Mouse (Mus musculus) intestine, embryonic 14.5 days (tissue): ENCODE data around the gene Rapgef3. TPM values are rescaled to one million over a fixed set of nuclear protein-coding genes. Genes with fewer than 3 reads are reported as not detected.

Experiments used
- ATAC-seq: fragments of 200-750 bp; cut with Nextera tagmentation; replicated peaks from 2 replicates; pipeline ENCODE4 v1.8.0; 2017; ENCODE audit warnings: low read depth, moderate number of reproducible peaks, moderate TSS enrichment, moderate library complexity; ENCODE audit not compliant: low FRiP score, low TSS enrichment
- DNase-seq: peaks from one replicate; pipeline ENCODE4 v3.0.0-alpha.2; 2018; ENCODE audit warnings: low spot score
- H3K27ac ChIP-seq: fragments of 300-500 bp; sonication (generic); 2 replicates; pipeline ENCODE4 v1.5.1; 2014; ENCODE audit warnings: low read depth, mild to moderate bottlenecking, control low read depth
- H3K27me3 ChIP-seq: fragments of 300-500 bp; sonication (generic); replicated peaks from 2 replicates; pipeline ENCODE4 v1.6.1; 2014; ENCODE audit warnings: low read length, control low read depth; ENCODE audit not compliant: control insufficient read depth, insufficient read depth
- H3K36me3 ChIP-seq: fragments of 300-500 bp; sonication (generic); 2 replicates; pipeline ENCODE4 v1.6.1; 2014; ENCODE audit warnings: low read length, control low read depth; ENCODE audit not compliant: control insufficient read depth, insufficient read depth
- H3K4me1 ChIP-seq: fragments of 300-500 bp; sonication (generic); replicated peaks from 2 replicates; pipeline ENCODE4 v1.6.1; 2014; ENCODE audit warnings: low read length, control low read depth, mixed read lengths; ENCODE audit not compliant: control insufficient read depth, insufficient read depth
- H3K4me2 ChIP-seq: fragments of 300-500 bp; sonication (generic); 2 replicates; pipeline ENCODE4 v1.6.1; 2014; ENCODE audit warnings: low read length
- H3K4me3 ChIP-seq: fragments of 300-500 bp; sonication (generic); 2 replicates; pipeline ENCODE4 v1.5.1; 2014; ENCODE audit warnings: low read depth, low read length, control low read depth, mixed read lengths
- H3K9ac ChIP-seq: fragments of 300-500 bp; sonication (generic); 2 replicates; pipeline ENCODE4 v1.6.1; 2014; ENCODE audit warnings: mild to moderate bottlenecking, low read length
- H3K9me3 ChIP-seq: fragments of 300-500 bp; sonication (generic); 2 replicates; pipeline ENCODE4 v1.6.1; 2016; ENCODE audit warnings: low read length, control low read depth; ENCODE audit not compliant: control insufficient read depth
- WGBS: fragments of 180-500 bp; shearing (Covaris S2); extraction: QIAGEN DNeasy Blood & Tissue Kit; methylation state at CpG from one replicate; pipeline ENCODE4 v1.1.7; 2014; 5-methylcytosine and 5-hydroxymethylcytosine counted together
- polyA plus RNA-seq: library from polyadenylated mRNA; unstranded; fragments of >200 nt; fragmentation: Nextera tagmentation; extraction: Ambion mirVana; gene quantifications from 2 replicates; pipeline ENCODE4 v1.2.1, GENCODE M21; 2014

Rapgef3 gene
- polyA plus RNA-seq, 1 experiment from 2014 or later: 8.7 TPM

DNA sequence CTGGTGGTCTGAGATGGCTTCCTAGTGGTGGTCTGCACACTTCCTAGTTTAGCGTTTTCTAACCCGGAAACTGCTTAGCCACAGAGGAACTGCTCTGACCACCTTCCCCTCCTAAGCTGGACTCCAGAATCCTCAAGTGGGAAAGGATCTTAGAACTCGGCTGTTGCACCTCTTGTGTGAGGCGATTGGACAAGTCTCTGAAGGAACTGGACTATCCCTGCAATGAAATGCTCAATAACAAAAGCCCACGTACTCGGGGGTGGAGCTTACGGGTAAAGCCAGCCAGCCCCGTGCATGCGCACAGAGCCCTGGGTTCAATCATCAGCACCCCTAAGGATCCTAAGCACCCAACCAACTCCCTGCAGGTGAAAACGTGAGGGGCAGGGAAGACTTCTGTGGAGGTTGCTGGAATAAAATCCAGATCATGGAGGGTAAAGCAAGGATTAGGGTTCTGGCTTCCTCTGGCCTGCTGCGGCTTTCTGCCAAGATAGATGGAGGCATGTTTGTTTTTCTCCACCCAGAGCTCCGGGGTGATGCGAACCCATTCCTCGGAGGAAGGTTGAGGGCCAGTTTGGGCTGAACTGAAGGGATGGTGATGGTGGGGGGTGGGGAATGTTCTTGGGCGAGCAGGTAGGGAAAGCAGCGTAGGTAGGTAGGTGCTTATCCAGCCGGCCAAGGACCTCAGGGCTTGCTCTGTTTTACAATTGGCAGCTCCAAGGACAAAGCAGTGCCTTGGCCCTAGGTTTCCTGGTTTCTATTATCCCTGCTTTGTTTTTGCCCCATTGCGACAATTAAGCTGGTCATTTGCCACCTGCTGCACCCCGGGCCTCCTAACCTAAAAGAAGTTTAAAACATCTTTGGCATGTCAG, 20.3 kb upstream of the Rapgef3 start:
- WGBS: 74% methylated on average over 19 of the region's 19 CpGs
- Histone ChIP-seq H3K36me3 (peaks cover 16% of the 10 kb centered on the region), H3K27ac (no peak overlapping the region), H3K4me1 (peaks cover 13% of the 10 kb centered on the region), H3K27me3 (no peaks in the 10 kb centered on the region), H3K9ac (no peak overlapping the region), H3K4me3 (no peak overlapping the region), H3K4me2 (no peak overlapping the region), H3K9me3 (no peaks in the 10 kb centered on the region)
- no peak for DNase-seq
- ATAC-seq: no peak

DNA sequence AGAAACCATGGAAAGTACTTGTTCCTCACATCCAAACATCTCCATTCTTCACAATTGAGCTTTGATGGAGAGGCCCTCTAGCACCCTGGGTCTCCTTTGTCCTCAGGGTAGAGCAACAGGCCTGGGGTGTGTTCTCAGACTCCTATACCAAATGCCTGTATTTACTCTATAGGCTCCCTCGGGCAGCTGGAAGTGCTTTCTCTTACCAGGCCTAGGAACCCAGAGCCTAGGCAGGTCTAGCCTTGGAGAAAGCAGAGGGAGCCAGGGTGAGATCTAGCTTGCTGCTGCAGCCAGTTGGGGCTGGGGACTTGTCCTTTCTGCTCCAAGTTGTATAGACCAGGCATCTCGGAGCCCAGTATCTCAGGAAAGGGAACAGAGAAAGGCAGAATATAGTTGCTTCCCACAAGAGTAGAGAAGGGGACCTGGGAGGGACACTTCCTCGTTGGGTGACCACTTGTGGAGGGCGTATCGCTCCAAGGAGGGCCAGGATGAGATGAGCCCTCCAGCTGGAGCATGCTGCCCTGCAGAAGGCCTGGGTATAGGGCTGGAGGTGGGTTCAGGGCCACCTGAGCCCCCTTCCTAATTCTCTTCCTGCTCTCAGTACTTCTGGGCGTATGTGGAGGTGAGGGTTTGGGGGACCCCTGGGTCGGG, 19.5 kb upstream of the Rapgef3 start:
- H3K9me3 ChIP-seq: no peaks in the 10 kb centered on the region
- 0 out of 2 replicates have a peak, but pooled peaks cover 9% of the 10 kb centered on the region for H3K36me3 ChIP-seq
- H3K4me2 ChIP-seq: no peak overlapping the region
- H3K4me1 ChIP-seq: peaks cover 18% of the 10 kb centered on the region
- no peaks in the 10 kb centered on the region for H3K27me3 ChIP-seq
- DNase-seq (no peak), ATAC-seq (no peak)
- no peak overlapping the region for H3K4me3 ChIP-seq
- no peak overlapping the region for H3K9ac ChIP-seq
- no peak overlapping the region for H3K27ac ChIP-seq
- WGBS: 74% methylated on average over 7 of the region's 7 CpGs

DNA sequence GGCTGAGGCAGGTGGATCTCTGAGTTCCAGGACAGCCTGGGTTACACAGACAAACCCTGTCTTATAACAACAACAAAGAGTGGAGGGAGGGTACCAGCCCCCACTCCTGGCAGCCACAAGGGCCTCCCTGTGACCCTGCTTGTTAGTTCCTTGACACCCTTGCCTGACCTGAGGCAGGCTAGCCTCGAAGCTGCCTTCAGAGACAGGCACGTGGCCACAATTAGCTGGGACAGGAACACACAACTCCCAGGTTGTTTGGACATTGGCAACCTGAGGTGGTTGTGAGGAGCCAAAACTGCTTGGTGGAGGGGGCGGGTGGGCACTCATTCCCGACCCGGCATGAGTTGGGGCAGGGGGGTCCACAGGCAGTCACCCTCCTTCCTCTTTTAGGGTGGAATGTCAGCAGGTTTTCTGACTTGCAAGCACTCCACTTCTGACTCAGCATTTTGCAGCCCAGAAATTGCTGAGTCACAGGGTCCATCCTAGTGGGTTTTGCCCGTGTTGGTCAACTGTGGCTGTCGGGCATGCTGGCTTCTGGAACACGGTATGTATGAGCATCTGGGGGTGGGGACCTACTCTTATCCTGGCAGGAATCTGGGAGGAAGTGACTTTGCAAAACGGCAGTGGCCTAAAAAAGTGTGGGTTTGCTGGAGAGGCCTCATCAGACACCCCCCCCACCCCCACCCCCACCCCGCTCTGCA, 18.8 kb upstream of the Rapgef3 start:
- H3K27me3 ChIP-seq: no peaks in the 10 kb centered on the region
- no peak overlapping the region for H3K4me2 ChIP-seq
- H3K4me1 ChIP-seq: peaks cover 24% of the 10 kb centered on the region
- no peak for ATAC-seq
- no peak for DNase-seq
- H3K9ac ChIP-seq: no peak overlapping the region
- no peaks in the 10 kb centered on the region for H3K9me3 ChIP-seq
- H3K36me3 ChIP-seq: 0 out of 2 replicates have a peak, but pooled peaks cover 5% of the 10 kb centered on the region
- 76% methylated on average over 10 of the region's 10 CpGs for WGBS
- no peak overlapping the region for H3K4me3 ChIP-seq
- no peak overlapping the region for H3K27ac ChIP-seq

DNA sequence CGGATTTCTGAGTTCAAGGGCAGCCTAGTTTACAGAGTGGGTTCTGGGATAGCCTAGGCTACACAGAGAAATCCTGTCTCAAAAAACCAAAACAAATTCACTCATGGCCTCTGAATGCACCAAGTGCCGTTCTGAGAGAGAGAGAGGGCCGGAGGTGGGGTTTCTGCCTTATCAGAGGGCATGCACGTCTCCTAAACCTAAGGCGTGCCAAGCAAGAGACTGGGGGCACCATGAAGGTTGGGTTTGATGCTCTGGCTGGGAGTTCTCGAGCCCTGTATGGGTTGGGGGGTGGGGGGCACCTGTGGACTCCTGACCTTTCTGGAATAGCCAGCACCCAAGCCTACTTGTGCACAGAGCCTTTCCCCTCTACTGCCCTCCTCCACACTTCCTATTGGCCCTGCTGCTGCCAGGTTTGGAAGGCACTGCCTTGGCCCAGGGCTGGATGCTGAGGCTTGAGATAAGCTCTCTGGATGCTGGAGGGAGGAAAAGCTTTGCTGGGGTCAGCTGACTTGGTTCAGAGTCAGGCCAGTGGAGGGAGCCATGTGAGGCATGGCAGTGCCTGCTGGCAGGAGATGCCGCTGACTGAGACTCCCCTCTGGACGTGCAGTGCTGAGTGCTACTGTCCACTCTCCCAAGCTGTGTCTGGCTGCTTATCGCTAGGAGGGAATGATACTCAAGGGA, 18.1 kb upstream of the Rapgef3 start:
- 0 out of 2 replicates have a peak, but pooled peaks cover 2% of the 10 kb centered on the region for H3K36me3 ChIP-seq
- peaks cover 25% of the 10 kb centered on the region for H3K4me1 ChIP-seq
- ATAC-seq (no peak), DNase-seq (no peak)
- H3K4me2 ChIP-seq: no peak overlapping the region
- WGBS: 80% methylated on average over 9 of the region's 9 CpGs
- no peaks in the 10 kb centered on the region for H3K9me3 ChIP-seq
- H3K9ac ChIP-seq: no peak overlapping the region
- no peaks in the 10 kb centered on the region for H3K27me3 ChIP-seq
- no peak overlapping the region for H3K27ac ChIP-seq
- no peak overlapping the region for H3K4me3 ChIP-seq

DNA sequence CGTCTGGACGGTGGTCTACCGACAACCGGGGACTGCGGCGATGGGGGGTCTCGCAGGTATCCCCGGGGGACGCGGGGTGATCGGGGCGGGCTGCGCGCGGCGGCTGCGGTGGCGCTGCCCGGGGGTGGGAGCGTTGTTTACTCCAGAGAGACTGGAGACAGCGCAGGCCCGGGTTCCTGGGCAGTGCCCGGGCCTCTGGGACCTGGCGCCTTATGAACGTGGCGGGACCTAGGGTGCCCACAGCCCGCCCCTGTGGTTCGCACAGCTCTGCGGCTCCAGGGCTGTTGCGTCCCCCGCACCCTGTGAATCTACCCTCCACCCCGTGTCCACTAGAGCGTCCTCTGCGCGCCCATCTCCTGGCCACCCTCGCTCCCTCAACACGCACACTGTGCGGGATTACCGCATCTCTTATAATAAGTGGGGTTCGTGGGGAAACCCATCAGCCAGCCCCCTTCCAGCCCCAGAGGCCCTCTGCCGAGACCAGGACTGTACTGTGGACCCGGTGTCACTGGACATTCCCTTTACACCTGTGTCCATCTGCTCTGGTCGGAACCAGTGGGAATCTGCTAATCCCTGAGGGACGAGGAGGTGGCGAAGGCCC, 16.9 kb upstream of the Rapgef3 start:
- peak overlapping the region; percentile 72 for H3K4me2 ChIP-seq
- ATAC-seq: peak; percentile 52
- no peaks in the 10 kb centered on the region for H3K27me3 ChIP-seq
- WGBS: 7% methylated on average over 41 of the region's 45 CpGs
- no peak overlapping the region for H3K27ac ChIP-seq
- H3K4me1 ChIP-seq: peaks cover 32% of the 10 kb centered on the region
- peak; percentile 63 for DNase-seq
- H3K9ac ChIP-seq: peak overlapping the region; percentile 60
- H3K9me3 ChIP-seq: no peaks in the 10 kb centered on the region
- H3K4me3 ChIP-seq: peak overlapping the region; percentile 50
- no peaks in the 10 kb centered on the region for H3K36me3 ChIP-seq

DNA sequence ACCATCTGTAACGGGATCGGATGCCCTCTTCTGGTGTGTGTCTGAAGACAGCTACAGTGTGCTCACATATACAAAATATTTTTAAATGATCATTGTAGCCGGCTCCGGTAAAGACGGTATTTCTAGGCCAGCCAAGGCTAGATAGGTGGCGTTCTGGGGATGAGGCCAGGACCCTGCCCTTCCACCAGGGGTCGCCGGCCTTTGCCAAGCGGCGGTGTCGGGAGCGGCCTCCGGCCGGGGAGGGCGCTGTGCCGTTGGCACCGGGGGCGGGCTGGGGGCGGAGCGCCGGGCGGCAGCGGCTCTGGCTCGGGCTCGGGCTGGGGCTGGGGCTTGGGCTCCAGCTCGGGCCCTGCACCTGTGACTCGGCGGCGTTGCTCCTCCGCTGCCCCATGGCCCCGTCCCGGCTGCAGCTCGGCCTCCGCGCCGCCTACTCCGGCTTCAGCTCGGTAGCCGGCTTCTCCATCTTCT, 16.4 kb upstream of the Rapgef3 start:
- Histone ChIP-seq H3K9me3 (no peaks in the 10 kb centered on the region), H3K27ac (no peak overlapping the region), H3K4me3 (peak overlapping the region; percentile 50), H3K4me2 (peak overlapping the region; percentile 72), H3K9ac (peak overlapping the region; percentile 60), H3K4me1 (peaks cover 32% of the 10 kb centered on the region), H3K36me3 (no peaks in the 10 kb centered on the region), H3K27me3 (no peaks in the 10 kb centered on the region)
- peak; percentile 92 for DNase-seq
- peak; percentile 87 for ATAC-seq
- WGBS: 3% methylated on average over 35 of the region's 39 CpGs

DNA sequence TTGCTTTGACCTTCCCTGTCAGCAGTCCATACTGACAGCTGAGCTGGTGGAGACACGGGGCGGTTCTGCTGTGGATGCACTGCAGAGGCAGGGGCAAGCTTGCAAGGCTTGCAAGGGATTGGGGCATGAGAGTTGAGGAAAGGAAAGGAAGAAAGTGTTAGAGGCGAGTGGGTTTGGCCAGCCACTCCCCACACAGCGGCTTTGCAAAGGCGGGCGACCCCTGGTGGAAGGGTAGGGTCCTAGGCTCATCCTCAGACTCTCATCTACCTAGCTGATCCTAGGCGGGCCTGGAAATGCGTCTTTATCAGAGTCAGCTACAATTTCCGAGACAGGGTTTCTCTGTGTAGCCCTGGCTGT, 15.0 kb upstream of the Rapgef3 start:
- H3K4me1 ChIP-seq: peaks cover 28% of the 10 kb centered on the region
- H3K9ac ChIP-seq: no peak overlapping the region
- peak overlapping the region; percentile 47; the same call in 1 of the 2 replicates for H3K27ac ChIP-seq
- H3K4me2 ChIP-seq: peak overlapping the region; percentile 42
- H3K36me3 ChIP-seq: no peaks in the 10 kb centered on the region
- no peaks in the 10 kb centered on the region for H3K27me3 ChIP-seq
- WGBS: 12% methylated on average over 9 of the region's 9 CpGs
- ATAC-seq (no peak), DNase-seq (peak; percentile 88)
- peak overlapping the region; percentile 11; the same call in 1 of the 2 replicates for H3K4me3 ChIP-seq
- no peaks in the 10 kb centered on the region for H3K9me3 ChIP-seq
